Mouse (Mus musculus) E14TG2a.4 (cell line): ENCODE data around the gene Itga2b.

ENCODE experiments used
- H3K27me3 ChIP-seq: 2 replicates; pipeline ENCODE4 v1.6.1; 2014; ENCODE audit warnings: low read length, control low read depth; ENCODE audit not compliant: insufficient read depth
- H3K36me3 ChIP-seq: 2 replicates; pipeline ENCODE4 v1.6.1; 2014; ENCODE audit warnings: low read length, control low read depth; ENCODE audit not compliant: insufficient read depth
- H3K4me1 ChIP-seq: replicated peaks from 2 replicates; pipeline ENCODE4 v1.6.1; 2014; ENCODE audit warnings: low read depth, low read length, control low read depth
- H3K4me3 ChIP-seq: replicated peaks from 2 replicates; pipeline ENCODE4 v1.5.1; 2014; ENCODE audit warnings: mild to moderate bottlenecking, low read length
- H3K9me3 ChIP-seq: 2 replicates; pipeline ENCODE4 v1.6.1; 2014; ENCODE audit warnings: low read length, control low read depth
- CTCF ChIP-seq: conservative IDR thresholded peaks from 2 replicates; pipeline ENCODE4 v1.5.1; 2014; ENCODE audit warnings: low read length
- NANOG ChIP-seq: IDR thresholded peaks from 2 replicates; pipeline ENCODE4 v1.6.1; 2014; ENCODE audit warnings: borderline replicate concordance, low read length, mixed read lengths
- POU5F1 ChIP-seq: IDR thresholded peaks from 2 replicates; pipeline ENCODE4 v1.6.1; 2014; ENCODE audit warnings: low read length, borderline replicate concordance

Itga2b gene

DNA sequence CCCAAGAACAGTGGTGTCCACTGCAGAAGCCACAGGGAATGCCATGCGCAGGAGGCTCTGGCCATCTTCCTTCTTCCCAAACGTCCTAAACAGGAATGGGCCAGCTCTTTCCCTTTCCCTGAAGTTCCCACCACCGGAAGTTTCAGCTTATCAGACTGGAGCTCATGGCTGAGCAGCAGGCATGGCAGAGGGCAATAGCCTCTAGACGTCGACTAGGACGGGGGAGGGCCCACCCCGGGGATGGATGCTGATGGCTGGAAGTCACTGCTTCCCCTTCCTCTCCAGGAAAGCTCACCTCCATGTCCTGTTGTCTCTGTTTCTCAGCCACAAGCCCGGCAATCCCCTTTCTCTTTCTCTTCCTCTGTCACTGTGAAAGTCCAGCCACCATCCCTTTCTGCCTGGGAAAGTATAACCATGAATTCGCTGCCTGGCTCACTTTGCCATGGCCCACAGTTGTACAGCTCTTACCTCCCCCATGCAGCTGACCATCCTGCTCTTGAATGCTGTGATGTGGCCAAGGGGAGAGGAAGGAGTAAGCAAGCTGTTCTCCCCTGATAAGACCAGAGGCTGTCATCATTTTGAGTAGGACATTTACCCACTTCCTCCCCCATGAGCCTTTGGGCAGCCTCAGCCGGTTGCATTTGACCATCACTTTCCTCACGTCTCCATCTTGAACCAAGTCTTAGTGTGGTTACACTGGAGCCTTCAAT, at the start of gene Itga2b:
Gene Itga2b (minus strand): TSS at position 475 of the 710 bp plus-strand sequence.
- Histone ChIP-seq H3K27me3 (peaks cover 46% of the 10 kb centered on the region), H3K36me3 (peaks cover 3% of the 10 kb centered on the region), H3K4me3 (no peak within 1 kb of the TSS), H3K9me3 (no peaks in the 10 kb centered on the region), H3K4me1 (peaks cover 29% of the 10 kb centered on the region)
- no peak for TF ChIP-seq POU5F1
- TF ChIP-seq CTCF = no peak
- no peak for TF ChIP-seq NANOG

DNA sequence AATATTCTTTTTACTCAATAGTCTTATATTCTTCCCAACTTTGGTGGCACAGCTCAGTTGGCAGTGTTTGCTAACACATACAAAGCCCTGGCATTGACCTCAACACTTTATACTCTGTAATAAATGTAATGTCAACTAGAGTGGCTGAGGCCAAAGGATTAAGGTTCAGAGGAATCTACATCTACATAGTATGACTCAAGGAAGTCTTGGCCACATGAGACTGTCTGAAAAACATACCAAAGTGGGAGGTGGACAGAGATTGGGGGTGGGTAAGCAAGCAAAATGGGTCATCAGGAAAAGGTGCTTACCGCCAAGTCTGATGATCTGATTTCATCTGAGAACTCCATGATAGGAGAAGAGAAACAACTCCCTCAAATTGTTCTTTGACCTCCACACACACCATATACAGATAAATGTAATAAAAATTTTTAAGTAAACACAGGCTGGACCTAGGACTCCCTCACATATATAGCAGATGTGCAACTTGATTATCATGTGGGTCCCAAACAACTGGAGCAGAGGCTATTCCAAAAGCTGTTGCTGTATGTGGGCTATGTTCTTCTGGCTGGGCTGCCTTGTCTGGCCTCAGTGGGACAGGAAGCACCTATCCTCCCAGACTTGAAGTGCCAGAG, 45.0 kb upstream of the Itga2b start:
- Histone ChIP-seq H3K9me3 (no peaks in the 10 kb centered on the region), H3K27me3 (no peaks in the 10 kb centered on the region), H3K4me3 (no peak overlapping the region), H3K4me1 (peaks cover 32% of the 10 kb centered on the region), H3K36me3 (peaks cover 31% of the 10 kb centered on the region)
- no peak for TF ChIP-seq NANOG
- TF ChIP-seq CTCF = no peak
- no peak for TF ChIP-seq POU5F1

DNA sequence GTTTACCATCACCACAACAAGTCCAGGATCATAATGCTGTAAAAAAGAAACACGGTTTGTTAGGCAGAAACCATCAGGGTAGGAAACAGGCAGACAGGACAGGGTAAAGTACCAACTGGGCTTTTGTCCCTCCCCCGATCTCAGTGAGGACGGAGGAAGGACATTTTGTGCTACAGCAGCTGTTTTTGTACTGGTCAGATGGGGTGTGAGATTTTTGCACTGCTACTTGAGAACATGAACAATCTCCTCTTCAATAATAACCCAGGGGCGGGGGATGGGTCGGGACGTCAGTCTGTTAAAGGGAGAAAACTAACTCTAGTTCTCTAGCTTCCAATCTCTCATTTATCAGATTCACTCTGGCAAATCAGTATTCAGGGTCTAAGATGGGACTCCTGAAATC, 40.3 kb upstream of the Itga2b start:
- H3K9me3 ChIP-seq = no peaks in the 10 kb centered on the region
- H3K4me1 ChIP-seq = peaks cover 35% of the 10 kb centered on the region
- TF ChIP-seq NANOG = no peak
- TF ChIP-seq CTCF = no peak
- no peak for TF ChIP-seq POU5F1
- H3K36me3 ChIP-seq = peaks cover 34% of the 10 kb centered on the region
- no peak overlapping the region for H3K4me3 ChIP-seq
- H3K27me3 ChIP-seq = no peaks in the 10 kb centered on the region

DNA sequence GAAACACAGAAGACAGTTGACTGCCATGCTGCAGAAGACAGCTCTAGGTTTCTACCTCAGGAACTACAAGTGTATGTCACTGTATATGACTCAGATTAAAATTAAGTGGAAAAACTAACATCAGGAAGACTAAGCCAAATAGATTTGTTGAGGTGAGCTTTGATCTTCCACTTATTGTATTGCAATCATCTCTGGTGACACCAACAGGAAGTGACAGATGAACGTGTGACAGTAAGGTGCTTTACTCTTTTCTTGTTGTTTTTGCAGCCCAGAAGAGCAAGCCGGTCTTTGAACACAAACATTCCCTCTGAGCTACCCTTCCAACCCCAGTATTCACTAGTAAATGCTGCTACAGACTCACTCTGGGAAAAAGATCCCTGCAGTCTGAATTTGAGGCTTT, 26.8 kb upstream of the Itga2b start:
- peaks cover 77% of the 10 kb centered on the region for H3K36me3 ChIP-seq
- no peak overlapping the region for H3K4me3 ChIP-seq
- H3K27me3 ChIP-seq = no peaks in the 10 kb centered on the region
- no peaks in the 10 kb centered on the region for H3K9me3 ChIP-seq
- H3K4me1 ChIP-seq = peaks cover 14% of the 10 kb centered on the region
- TF ChIP-seq NANOG (no peak), CTCF (no peak), POU5F1 (no peak)

DNA sequence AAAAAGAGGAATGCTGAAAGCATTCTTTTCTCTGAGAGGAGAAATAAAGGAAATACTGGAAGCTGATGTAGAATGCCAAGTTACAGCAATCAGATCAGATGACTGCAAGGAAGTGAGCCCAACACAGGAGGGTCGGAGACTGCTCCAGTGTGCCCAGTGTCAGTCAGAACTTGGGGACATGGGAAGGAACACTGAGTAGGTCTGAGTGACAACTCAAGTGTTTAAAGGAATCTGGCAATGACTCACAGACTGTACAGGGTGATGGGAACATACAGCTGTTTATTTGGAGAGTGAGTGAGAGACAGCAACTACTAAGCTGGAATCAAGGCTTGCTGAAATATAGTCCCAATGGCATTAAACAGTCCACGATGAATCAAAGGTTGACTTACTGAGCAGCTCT, 26.3 kb upstream of the Itga2b start:
- peaks cover 75% of the 10 kb centered on the region for H3K36me3 ChIP-seq
- peaks cover 14% of the 10 kb centered on the region for H3K4me1 ChIP-seq
- H3K27me3 ChIP-seq = no peaks in the 10 kb centered on the region
- H3K9me3 ChIP-seq = no peaks in the 10 kb centered on the region
- TF ChIP-seq POU5F1 (no peak), NANOG (no peak), CTCF (no peak)
- no peak overlapping the region for H3K4me3 ChIP-seq

DNA sequence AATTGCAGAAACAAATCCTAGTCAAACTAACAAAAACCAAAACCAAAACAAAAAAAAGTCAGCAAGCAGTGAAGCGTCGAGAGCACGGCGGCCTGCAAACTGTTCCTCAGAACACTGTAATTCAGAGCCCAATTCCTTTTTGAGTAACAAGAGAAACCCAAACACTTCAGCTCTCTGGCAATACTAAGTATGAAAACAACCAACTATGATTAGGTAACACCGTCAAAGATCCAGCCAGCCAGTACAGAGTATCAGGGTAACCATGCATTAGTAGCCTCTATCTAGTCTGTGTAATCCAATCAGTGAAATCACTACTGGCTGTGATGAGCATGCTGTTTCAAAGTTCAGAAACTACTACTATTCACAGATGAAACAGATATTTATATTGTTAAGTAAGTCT, 25.8 kb upstream of the Itga2b start:
- Histone ChIP-seq H3K9me3 (no peaks in the 10 kb centered on the region), H3K36me3 (peaks cover 75% of the 10 kb centered on the region), H3K4me1 (peaks cover 14% of the 10 kb centered on the region), H3K4me3 (no peak overlapping the region), H3K27me3 (no peaks in the 10 kb centered on the region)
- no peak for TF ChIP-seq CTCF
- no peak for TF ChIP-seq NANOG
- TF ChIP-seq POU5F1 = no peak

DNA sequence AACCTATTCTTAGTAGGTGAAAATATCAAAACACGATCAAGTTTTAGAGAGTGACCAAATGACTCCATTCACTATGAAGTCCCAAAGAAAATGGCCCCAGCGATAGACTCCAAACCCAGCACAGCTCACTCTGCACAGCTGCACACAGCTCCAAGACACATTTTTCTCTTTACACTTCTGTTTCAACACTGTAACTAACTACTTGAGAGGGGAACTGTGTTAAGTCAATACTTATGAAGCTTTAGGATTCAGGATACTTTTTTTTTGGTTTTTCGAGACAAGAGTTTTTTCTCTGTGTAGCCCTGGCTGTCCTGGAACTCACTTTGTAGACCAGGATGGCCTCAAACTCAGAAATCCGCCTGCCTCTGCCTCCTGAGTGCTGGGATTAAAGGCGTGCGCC, 25.2 kb upstream of the Itga2b start:
- TF ChIP-seq NANOG = no peak
- TF ChIP-seq CTCF = no peak
- no peak for TF ChIP-seq POU5F1
- H3K4me1 ChIP-seq = peaks cover 14% of the 10 kb centered on the region
- no peaks in the 10 kb centered on the region for H3K27me3 ChIP-seq
- H3K36me3 ChIP-seq = peaks cover 70% of the 10 kb centered on the region
- no peaks in the 10 kb centered on the region for H3K9me3 ChIP-seq
- H3K4me3 ChIP-seq = no peak overlapping the region

DNA sequence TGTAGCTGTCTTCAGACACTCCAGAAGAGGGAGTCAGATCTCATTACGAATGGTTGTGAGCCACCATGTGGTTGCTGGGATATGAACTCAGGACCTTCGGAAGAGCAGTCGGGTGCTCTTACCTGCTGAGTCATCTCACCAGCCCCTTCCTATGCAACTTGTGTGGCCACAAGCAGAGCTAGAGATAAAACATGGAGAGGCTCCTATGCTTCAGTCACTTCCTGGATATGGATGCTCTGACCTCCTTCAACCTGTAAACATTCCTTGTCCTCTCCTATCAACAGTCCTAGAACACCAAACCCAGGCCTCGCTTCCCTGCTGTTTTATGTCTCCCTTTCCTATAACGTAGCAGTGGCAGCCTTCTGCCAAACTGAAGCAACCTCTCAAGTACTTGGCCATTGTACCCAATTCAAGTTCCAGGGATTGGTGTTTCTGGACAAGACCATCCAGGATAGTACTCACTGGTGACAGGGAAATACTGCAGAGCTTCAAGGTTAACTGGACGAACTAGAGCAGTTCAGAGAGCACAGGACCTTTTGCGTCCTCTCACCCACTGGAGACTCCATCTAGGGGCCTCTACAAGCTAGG, 24.2 kb upstream of the Itga2b start:
- Histone ChIP-seq H3K9me3 (no peaks in the 10 kb centered on the region), H3K27me3 (no peaks in the 10 kb centered on the region), H3K36me3 (peaks cover 65% of the 10 kb centered on the region), H3K4me3 (no peak overlapping the region), H3K4me1 (peaks cover 14% of the 10 kb centered on the region)
- TF ChIP-seq POU5F1 = no peak
- TF ChIP-seq CTCF = no peak
- TF ChIP-seq NANOG = no peak

DNA sequence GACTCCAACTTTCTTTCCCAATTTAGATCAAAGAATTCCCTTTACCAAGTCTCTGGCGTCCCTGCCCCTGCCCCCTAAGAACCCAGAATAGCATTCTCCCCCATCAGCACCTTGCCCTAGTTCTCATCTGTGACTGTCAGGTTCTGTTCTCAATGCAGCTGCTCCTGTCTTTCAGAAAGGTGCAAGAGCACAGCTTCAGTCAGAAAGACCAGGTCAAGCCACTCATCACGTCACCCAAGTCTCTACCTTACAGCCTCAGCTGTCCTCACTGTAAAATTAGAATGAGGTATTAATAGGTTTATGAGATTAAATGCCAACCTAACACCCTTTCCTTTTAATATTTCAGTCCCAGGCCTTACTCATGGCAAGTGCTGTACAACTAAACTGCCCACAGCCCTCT, 23.3 kb upstream of the Itga2b start:
- H3K9me3 ChIP-seq = no peaks in the 10 kb centered on the region
- TF ChIP-seq NANOG = no peak
- no peak for TF ChIP-seq CTCF
- no peaks in the 10 kb centered on the region for H3K27me3 ChIP-seq
- H3K36me3 ChIP-seq = peaks cover 58% of the 10 kb centered on the region
- peaks cover 14% of the 10 kb centered on the region for H3K4me1 ChIP-seq
- H3K4me3 ChIP-seq = no peak overlapping the region
